In the genomic region with DNA sequence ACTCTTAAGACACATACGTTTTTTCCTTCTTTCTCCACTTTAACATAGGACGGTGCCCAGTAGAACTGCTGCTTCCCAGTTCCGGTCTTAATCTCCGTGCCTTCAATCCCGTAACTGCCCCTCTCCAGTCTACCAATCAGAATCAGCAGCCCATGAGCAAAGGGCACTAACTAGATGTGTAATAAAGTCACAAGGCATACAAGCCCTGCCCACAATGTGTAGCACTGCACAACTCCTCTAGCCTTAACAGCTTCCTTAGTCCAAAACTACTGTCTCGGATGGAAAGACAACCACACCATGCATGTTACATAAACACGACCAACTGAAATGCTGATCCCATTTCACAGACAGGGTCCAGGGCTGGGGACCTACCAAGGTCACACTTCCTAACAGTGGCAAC, we compare ENCODE assay signal across 8 mouse cellular contexts. TPM values are rescaled to one million over a fixed set of nuclear protein-coding genes. Genes with fewer than 3 reads are reported as not detected.
A peak's percentile ranks its signal among the peaks of the same experiment; 100 is the strongest.
DNase-seq lines count a peak whose midpoint lies in the region; ATAC-seq and TF ChIP-seq lines count a peak whose summit lies in the region.

No protein-coding gene starts in this region.

- H3K4me3 ChIP-seq in CH12.LX (replicated peaks in 1 of 3; ENCODE audit: low read depth in 2 of 3, low read length in 2 of 3, poor library complexity in 1 of 3), result peak overlapping the region; percentile 84 to 94 (median 87)
- H3K4me3 ChIP-seq in forebrain, embryonic 13.5 days, result peak overlapping the region; percentile 71
- peak overlapping the region; percentile 78 for H3K4me3 ChIP-seq in midbrain, embryonic 12.5 days

- H3K4me2 ChIP-seq in CH12.LX (ENCODE audit: insufficient read depth, low read depth, poor library complexity, severe bottlenecking), result peak overlapping the region; percentile 17; the same call in 1 of the 2 replicates
- H3K4me2 ChIP-seq in forebrain, embryonic 13.5 days, result peak overlapping the region; percentile 81
- peak overlapping the region; percentile 78 for H3K4me2 ChIP-seq in midbrain, embryonic 12.5 days (replicated peaks)

- ATAC-seq in forebrain, embryonic 13.5 days, result no peak
- ATAC-seq in midbrain, embryonic 12.5 days (ENCODE audit: low FRiP score, low read depth), result no peak

- no peak for TF ChIP-seq POLR2A in CH12.LX (IDR thresholded peaks at IDR 0.05; ENCODE audit: low read depth, low read length)

- peaks cover 3 to 37% of the 10 kb centered on the region in 2 experiments; a peak in 2 of 4 replicates for H3K4me1 ChIP-seq in CH12.LX (ENCODE audit: control insufficient read depth in 1 of 2, insufficient read depth in 2 of 2)
- peaks cover 31% of the 10 kb centered on the region for H3K4me1 ChIP-seq in forebrain, embryonic 13.5 days
- peaks cover 19% of the 10 kb centered on the region for H3K4me1 ChIP-seq in midbrain, embryonic 12.5 days

- peak overlapping the region; percentile 44 for H3K9ac ChIP-seq in CH12.LX (ENCODE audit: insufficient read depth, low read depth)
- H3K9ac ChIP-seq in forebrain, embryonic 13.5 days, result peak overlapping the region; percentile 81
- peak overlapping the region; percentile 77 for H3K9ac ChIP-seq in midbrain, embryonic 12.5 days (replicated peaks)

- no peaks in the 10 kb centered on the region for H3K27me3 ChIP-seq in CH12.LX (replicated peaks)
- no peaks in the 10 kb centered on the region for H3K27me3 ChIP-seq in forebrain, embryonic 13.5 days
- H3K27me3 ChIP-seq in midbrain, embryonic 12.5 days, result no peaks in the 10 kb centered on the region

- WGBS in forebrain, embryonic 13.5 days, result 73% methylated on average over 7 of the region's 7 CpGs
- WGBS in midbrain, embryonic 12.5 days, result 71% methylated on average over 7 of the region's 7 CpGs

- in situ Hi-C loops in CH12.LX (cut with MboI; ENCODE audit: low pct_ligation_motif_present, low pct_unique_long_range_greater_than_20kb, low sequenced_read_pairs), result no loop called here

- no peak overlapping the region for H3K27ac ChIP-seq in CH12.LX (ENCODE audit: insufficient read depth, low read depth)
- H3K27ac ChIP-seq in forebrain, embryonic 13.5 days, result peak overlapping the region; percentile 62
- H3K27ac ChIP-seq in midbrain, embryonic 12.5 days (replicated peaks), result peak overlapping the region; percentile 94

- dilution Hi-C loops in CH12.LX (cut with MboI; ENCODE audit: extremely low pct_ligation_motif_present, extremely low pct_unique_long_range_greater_than_20kb, low sequenced_read_pairs), result no loop called here

- TF ChIP-seq RAD21 in CH12.LX (IDR thresholded peaks at IDR 0.05; ENCODE audit: low read depth, low read length), result no peak

- H3K36me3 ChIP-seq in CH12.LX (replicated peaks in 1 of 2; ENCODE audit: control insufficient read depth in 1 of 2, insufficient read depth in 1 of 2, low read length in 1 of 2), result peaks cover 24 to 64% of the 10 kb centered on the region in 2 experiments
- peaks cover 32% of the 10 kb centered on the region for H3K36me3 ChIP-seq in forebrain, embryonic 13.5 days (ENCODE audit: poor library complexity, severe bottlenecking)
- peaks cover 27% of the 10 kb centered on the region for H3K36me3 ChIP-seq in midbrain, embryonic 12.5 days

- no peak for TF ChIP-seq CTCF in CH12.LX (conservative IDR thresholded peaks at IDR 0.05 in 1 of 2, IDR thresholded peaks at IDR 0.05 in 1 of 2; ENCODE audit: low read depth in 2 of 2, low read length in 2 of 2)

- peak; percentile 21 for DNase-seq in adrenal gland, adult 8-10 months
- DNase-seq in adrenal gland, postnatal 4 days (ENCODE audit: low spot score in 2 of 2), result no peak
- DNase-seq in CH12.LX (ENCODE audit: extremely low read depth), result no peak
- DNase-seq in kidney, postnatal 14 days, result peak; percentile 44
- no peak for DNase-seq in gastrocnemius, adult 8-10 months (ENCODE audit: low spot score in 2 of 2)
- no peak for DNase-seq in right cerebral cortex, postnatal 4 days

- H3K9me3 ChIP-seq in CH12.LX (replicated peaks; ENCODE audit: low read length), result no peaks in the 10 kb centered on the region
- H3K9me3 ChIP-seq in forebrain, embryonic 13.5 days (replicated peaks), result no peaks in the 10 kb centered on the region
- no peaks in the 10 kb centered on the region for H3K9me3 ChIP-seq in midbrain, embryonic 12.5 days

- TF ChIP-seq EP300 in CH12.LX (IDR thresholded peaks at IDR 0.05; ENCODE audit: low read length), result no peak

- H3K79me2 ChIP-seq in CH12.LX (replicated peaks; ENCODE audit: control insufficient read depth, extremely low read depth, insufficient read depth, poor library complexity, severe bottlenecking), result peaks cover 52% of the 10 kb centered on the region

TF ChIP-seq in CH12.LX, 34 proteins besides CTCF, POLR2A, EP300 and RAD21:
- no peak for TF ChIP-seq ZKSCAN1 (IDR thresholded peaks at IDR 0.05; ENCODE audit: borderline replicate concordance, low read depth, low read length)
- TF ChIP-seq ZC3H11A (IDR thresholded peaks at IDR 0.05; ENCODE audit: low read depth, low read length), result no peak
- TF ChIP-seq NRF1 (IDR thresholded peaks at IDR 0.05; ENCODE audit: low read depth, low read length), result no peak
- TF ChIP-seq SIN3A (IDR thresholded peaks at IDR 0.05; ENCODE audit: low read length), result no peak
- TF ChIP-seq MAX (IDR thresholded peaks at IDR 0.05; ENCODE audit: low read length), result no peak
- TF ChIP-seq JUND (conservative IDR thresholded peaks at IDR 0.05; ENCODE audit: low read depth, low read length), result no peak
- TF ChIP-seq MAZ (IDR thresholded peaks at IDR 0.05; ENCODE audit: low read depth, low read length), result no peak
- no peak for TF ChIP-seq RCOR1 (conservative IDR thresholded peaks at IDR 0.05; ENCODE audit: low read depth, low read length)
- TF ChIP-seq ETS1 (conservative IDR thresholded peaks at IDR 0.05; ENCODE audit: low read depth, low read length), result no peak

RNA-seq across cellular contexts. Expression of gene Smim27, which starts 1.7 kb away (rescaled TPM):
- total RNA-seq in adrenal gland, adult 8-10 months (2022), result 10 to 100 TPM; 39.1 to 77.7 (median 55.6) TPM
- 10 to 100 TPM; 35.6 to 45.2 TPM for total RNA-seq in adrenal gland, postnatal 4 days (2021)
- total RNA-seq in CH12.LX (2012; rRNA removed), result 6.5 and 7.8 TPM in 2 replicates
- total RNA-seq in CH12.LX (2014; rRNA removed), result 1.6 and 2.2 TPM in 2 replicates
- 7.2 and 9.7 TPM in 2 replicates for polyA plus RNA-seq in CH12.LX (2012; ENCODE audit: insufficient read length, low read depth)
- 31.6 and 32.4 TPM in 2 replicates for polyA plus RNA-seq in forebrain, embryonic 13.5 days (2015; fragmentation: Nextera tagmentation; extraction: Ambion mirVana)
- 30.8 and 34.2 TPM in 2 replicates for polyA plus RNA-seq in midbrain, embryonic 12.5 days (2016; fragmentation: Nextera tagmentation; extraction: Ambion mirVana)
- 10 to 100 TPM; 47.2 to 76.3 (median 63.7) TPM for total RNA-seq in gastrocnemius, adult 8-10 months (2022)

RNA-seq across cellular contexts. Expression of gene Topors, which starts 2.0 kb away (rescaled TPM):
- total RNA-seq in adrenal gland, adult 8-10 months (2022), result 10 to 100 TPM; 29.0 to 30.4 (median 29.9) TPM
- total RNA-seq in adrenal gland, postnatal 4 days (2021), result 10 to 100 TPM; 36.7 to 37.9 TPM
- 23.1 and 28.7 TPM in 2 replicates for total RNA-seq in CH12.LX (2012; rRNA removed)
- 36.1 and 39.7 TPM in 2 replicates for total RNA-seq in CH12.LX (2014; rRNA removed)
- polyA plus RNA-seq in CH12.LX (2012; ENCODE audit: insufficient read length, low read depth), result 38.9 and 43.8 TPM in 2 replicates
- polyA plus RNA-seq in forebrain, embryonic 13.5 days (2015; fragmentation: Nextera tagmentation; extraction: Ambion mirVana), result 41.1 and 41.6 TPM in 2 replicates
- 50.2 and 51.1 TPM in 2 replicates for polyA plus RNA-seq in midbrain, embryonic 12.5 days (2016; fragmentation: Nextera tagmentation; extraction: Ambion mirVana)
- total RNA-seq in gastrocnemius, adult 8-10 months (2022), result 1 to 10 TPM; 6.8 to 9.2 (median 8.1) TPM

RNA-seq across cellular contexts. Expression of gene Ndufb6, which starts 11.5 kb away (rescaled TPM):
- total RNA-seq in adrenal gland, adult 8-10 months (2022), result 100 to 1,000 TPM; 151 to 218 (median 179) TPM
- total RNA-seq in adrenal gland, postnatal 4 days (2021), result 100 to 1,000 TPM; 174 to 206 TPM
- total RNA-seq in CH12.LX (2012; rRNA removed), result 205 and 227 TPM in 2 replicates
- 222 and 253 TPM in 2 replicates for total RNA-seq in CH12.LX (2014; rRNA removed)
- 144 and 159 TPM in 2 replicates for polyA plus RNA-seq in CH12.LX (2012; ENCODE audit: insufficient read length, low read depth)
- 306 and 322 TPM in 2 replicates for polyA plus RNA-seq in forebrain, embryonic 13.5 days (2015; fragmentation: Nextera tagmentation; extraction: Ambion mirVana)
- polyA plus RNA-seq in midbrain, embryonic 12.5 days (2016; fragmentation: Nextera tagmentation; extraction: Ambion mirVana), result 252 and 265 TPM in 2 replicates
- 100 to 1,000 TPM; 266 to 287 (median 272) TPM for total RNA-seq in gastrocnemius, adult 8-10 months (2022)

RNA-seq across cellular contexts. Expression of gene Ddx58, which starts 28.1 kb away (rescaled TPM):
- total RNA-seq in adrenal gland, adult 8-10 months (2022), result 10 to 100 TPM; 34.0 to 40.5 (median 37.5) TPM
- total RNA-seq in adrenal gland, postnatal 4 days (2021), result 10 to 100 TPM; 22.7 to 23.4 TPM
- 4.5 and 6.6 TPM in 2 replicates for total RNA-seq in CH12.LX (2012; rRNA removed)
- 4.2 and 4.5 TPM in 2 replicates for total RNA-seq in CH12.LX (2014; rRNA removed)
- 6.4 and 7.3 TPM in 2 replicates for polyA plus RNA-seq in CH12.LX (2012; ENCODE audit: insufficient read length, low read depth)
- polyA plus RNA-seq in forebrain, embryonic 13.5 days (2015; fragmentation: Nextera tagmentation; extraction: Ambion mirVana), result 1.5 and 2.0 TPM in 2 replicates
- polyA plus RNA-seq in midbrain, embryonic 12.5 days (2016; fragmentation: Nextera tagmentation; extraction: Ambion mirVana), result 3.4 and 5.7 TPM in 2 replicates
- total RNA-seq in gastrocnemius, adult 8-10 months (2022), result 1 to 10 TPM; 1.5 to 2.0 (median 1.9) TPM

Comparison
In these comparisons a context has a peak if more than half of its experiments do, and no peak if none do; other contexts are left out.
1. DNase-seq: peak in adrenal gland, adult 8-10 months (single experiment) and kidney, postnatal 14 days (single experiment); none in adrenal gland, postnatal 4 days (0 of 2), CH12.LX (single experiment), gastrocnemius, adult 8-10 months (0 of 2) and right cerebral cortex, postnatal 4 days (single experiment).
2. H3K4me2 ChIP-seq: peak in every context shown above with its lines; median percentile 81 in forebrain, embryonic 13.5 days; 78 in midbrain, embryonic 12.5 days; 17 in CH12.LX.
3. RNA of gene Smim27, which starts 1.7 kb away (total RNA-seq): 47.2 to 76.3 TPM in gastrocnemius, adult 8-10 months, 39.1 to 77.7 TPM in adrenal gland, adult 8-10 months and 35.6 to 45.2 TPM in adrenal gland, postnatal 4 days; 1.6 to 7.8 TPM in CH12.LX; every median in the first group is over 4 times any median in the second.
4. Peak in every context shown above with its lines, with median percentiles within 50 percentile points of each other: H3K4me3 ChIP-seq and H3K9ac ChIP-seq.